Mouse (Mus musculus) adrenal gland, adult 18-20 months (tissue): Measurements from ENCODE around the gene Rnf150. TPM values are rescaled to one million over a fixed set of nuclear protein-coding genes. Genes with fewer than 3 reads are reported as not detected.
"Not testable (repeated sequence)": the region's sequence is repeated elsewhere in the genome, so short reads cannot be mapped to it uniquely, and the experiment has no call there.

Source experiments
- DNase-seq, 2 experiments: peaks; one replicate each; pipeline ENCODE4 v3.0.0; 2021 to 2022; ENCODE audit warnings: low spot score in 2 of 2
- total RNA-seq, 2 experiments: library from RNA; stranded (reverse); gene quantifications; 1 replicate in 1 of 2; 2 replicates in 1 of 2; pipeline ENCODE4 v1.2.3; 2021

Rnf150 gene
- total RNA-seq, 2 experiments from 2014 or later: 14.8 to 16.3 TPM

DNA sequence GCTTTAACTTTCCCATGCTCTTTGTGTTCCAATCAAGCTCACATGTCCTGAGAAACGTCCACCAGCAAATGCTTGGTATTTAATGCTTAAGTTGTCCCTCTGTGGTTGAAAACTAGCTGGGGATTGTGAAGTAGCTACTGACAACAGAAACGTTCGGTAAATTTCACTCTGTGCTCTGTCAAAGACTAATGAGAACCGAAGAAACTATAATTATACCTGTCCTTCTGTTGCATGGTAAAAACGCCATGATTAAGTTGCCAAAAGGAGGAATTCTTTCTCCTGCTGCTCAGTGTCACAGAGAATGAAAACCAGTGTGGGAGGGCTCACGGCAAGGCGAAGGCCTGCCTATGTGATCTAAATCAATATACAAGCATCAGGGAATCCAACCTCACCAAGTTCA, 204.8 kb downstream of the Rnf150 start:
- no peak for DNase-seq

DNA sequence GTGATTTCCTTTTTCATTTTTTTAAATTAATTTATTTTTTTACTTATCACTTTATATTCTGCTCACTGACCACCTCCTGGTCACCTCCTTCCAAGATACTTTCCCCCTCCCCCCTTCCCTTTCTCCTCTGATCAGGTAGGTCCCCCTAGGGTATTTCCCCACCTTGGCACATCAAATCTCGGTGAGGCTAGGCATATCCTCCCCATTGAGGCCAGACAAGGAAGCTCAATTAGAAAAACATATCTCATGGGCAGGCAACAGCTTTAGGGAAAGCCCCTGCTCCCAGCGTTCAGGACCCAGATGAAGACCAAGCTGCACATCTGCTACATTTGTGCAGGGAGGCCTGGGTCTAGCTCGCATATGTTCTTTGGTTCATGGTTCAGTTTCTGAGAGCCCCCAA, 211.1 kb downstream of the Rnf150 start:
- no peak for DNase-seq

- DNase-seq: no peak
Measured at GRCm38 (mm10) chr8:83076621-83077020, 213.5 kb downstream of the Rnf150 start.

- no peak for DNase-seq
Measured at GRCm38 (mm10) chr8:83077329-83077728, 214.2 kb downstream of the Rnf150 start.

- DNase-seq: no peak
Measured at GRCm38 (mm10) chr8:83078701-83079533, 215.8 kb downstream of the Rnf150 start.

GRCm38 (mm10) chr8:83079534-83079844, 216.3 kb downstream of the Rnf150 start:
- no peak for DNase-seq

GRCm38 (mm10) chr8:83081266-83081665, 218.1 kb downstream of the Rnf150 start:
- no peak for DNase-seq

- not testable (repeated sequence) for DNase-seq
Measured at GRCm38 (mm10) chr8:83081806-83082205, 218.7 kb downstream of the Rnf150 start.

DNA sequence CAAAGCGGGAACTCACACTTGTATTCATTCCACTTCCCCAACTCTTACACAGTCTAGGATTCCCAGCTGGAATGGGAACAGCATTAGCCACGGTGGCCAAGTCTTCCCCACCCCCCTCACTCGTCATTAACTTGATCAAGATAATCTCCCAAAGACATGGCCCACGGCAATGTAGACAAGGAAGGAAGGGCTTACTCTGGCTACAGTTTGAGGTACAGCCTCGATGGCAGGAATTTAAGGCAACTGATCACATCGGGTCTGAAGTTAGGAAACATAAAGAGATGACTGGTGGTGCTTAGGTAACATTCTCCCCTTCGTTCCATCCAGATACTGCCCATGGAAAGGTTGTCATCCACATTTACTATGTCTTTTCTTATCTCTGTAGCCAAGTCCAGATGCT, 219.1 kb downstream of the Rnf150 start:
- no peak for DNase-seq

DNA sequence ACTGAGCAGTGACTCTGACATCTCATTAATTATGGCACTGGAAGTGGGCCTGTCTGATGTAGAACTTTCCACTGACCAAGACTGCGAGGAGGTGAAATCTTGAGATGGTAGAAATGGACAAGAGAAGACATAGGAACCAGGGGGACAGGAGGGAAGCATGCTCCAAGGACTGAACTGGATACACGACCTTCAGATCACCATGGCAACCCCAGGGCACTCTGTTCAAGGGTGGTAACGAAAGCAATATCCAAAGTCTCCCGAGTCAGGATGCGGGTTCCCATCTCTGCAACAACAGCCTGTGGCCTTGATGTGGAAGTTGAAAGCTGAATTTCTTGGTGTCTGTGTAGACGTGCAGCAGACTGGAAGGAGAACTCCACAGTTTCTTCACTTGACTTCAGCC, 220.3 kb downstream of the Rnf150 start:
- DNase-seq: no peak

- no peak for DNase-seq
Measured at GRCm38 (mm10) chr8:83085581-83085980, 222.4 kb downstream of the Rnf150 start.

- DNase-seq: no peak
Measured at GRCm38 (mm10) chr8:83086625-83087024, 223.5 kb downstream of the Rnf150 start.

- no peak for DNase-seq
Measured at GRCm38 (mm10) chr8:83087604-83088003, 224.4 kb downstream of the Rnf150 start.

GRCm38 (mm10) chr8:83088156-83088555, 225.0 kb downstream of the Rnf150 start:
- DNase-seq: no peak

DNA sequence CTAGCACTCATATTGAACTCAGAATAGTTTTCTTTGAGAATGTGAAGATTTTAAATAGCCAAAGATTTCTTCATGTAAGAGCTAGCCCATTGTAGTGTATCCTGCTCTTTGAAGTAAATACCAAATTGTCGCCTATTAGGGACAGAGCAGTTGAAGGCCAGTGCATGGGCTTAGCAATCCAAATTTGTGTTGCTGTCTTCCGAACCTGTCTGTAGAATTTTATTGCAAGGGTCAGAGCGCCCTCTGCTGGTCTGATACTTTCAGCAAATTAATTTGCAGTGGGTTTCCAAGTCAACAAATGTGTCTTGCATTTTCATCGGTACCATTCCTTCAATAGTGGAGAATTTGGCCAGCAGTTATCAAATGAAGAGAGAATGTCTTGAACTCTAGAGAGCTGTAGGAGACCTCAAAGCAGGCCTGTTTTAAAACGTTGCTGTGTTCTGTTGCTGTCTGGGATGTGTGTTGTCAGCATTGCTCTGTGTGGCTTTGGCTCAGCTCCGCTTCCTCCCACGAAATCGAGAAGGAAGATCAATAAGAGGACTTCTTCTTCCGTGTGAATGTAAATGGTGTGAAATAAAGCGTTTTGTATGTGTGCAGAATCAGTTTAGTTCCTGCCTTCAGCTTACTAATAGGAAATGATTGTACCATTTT, 226.3 kb downstream of the Rnf150 start:
- peak; percentile 83 to 87 for DNase-seq

DNA sequence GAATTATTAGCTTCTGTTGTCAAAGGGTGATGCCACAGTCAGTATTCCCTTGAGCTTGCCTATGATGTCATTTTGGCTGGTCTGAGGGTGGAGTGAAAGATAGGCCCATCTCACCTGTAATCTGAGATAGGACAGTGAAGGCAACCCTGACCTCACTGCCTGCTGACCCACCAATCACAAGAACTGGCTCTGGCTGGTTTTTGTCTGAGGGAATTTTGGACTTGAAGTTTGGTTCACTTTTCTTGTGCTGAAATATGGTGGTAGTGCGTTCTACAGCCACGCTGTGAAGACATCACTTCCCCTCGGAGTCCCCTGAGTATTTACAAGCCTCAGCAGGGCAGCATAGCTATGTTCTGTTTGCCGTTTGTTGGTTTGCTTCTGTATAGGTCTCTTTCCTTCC, 227.3 kb downstream of the Rnf150 start:
- no peak for DNase-seq

DNA sequence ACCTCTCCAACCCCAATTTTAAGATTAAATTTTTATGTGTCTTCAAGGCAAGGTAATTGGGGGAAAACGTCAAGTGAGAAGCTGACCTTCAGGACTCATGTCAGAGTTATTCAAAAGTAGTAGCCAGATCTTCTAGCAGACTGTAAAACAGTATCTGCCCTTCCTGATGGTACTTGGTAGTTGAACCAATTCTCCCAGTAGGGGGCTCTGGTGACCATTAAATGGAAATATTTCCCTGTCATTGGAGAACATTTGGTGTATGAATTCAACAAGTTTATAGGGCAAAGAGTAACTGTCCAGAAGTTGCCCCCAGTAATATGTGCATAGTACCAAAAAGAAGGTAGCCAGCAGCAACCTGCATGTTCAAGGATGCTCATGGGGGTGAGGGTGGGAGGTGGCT, 236.9 kb downstream of the Rnf150 start:
- no peak for DNase-seq

- DNase-seq: no peak
Measured at GRCm38 (mm10) chr8:83102957-83103510, 239.9 kb downstream of the Rnf150 start.

DNA sequence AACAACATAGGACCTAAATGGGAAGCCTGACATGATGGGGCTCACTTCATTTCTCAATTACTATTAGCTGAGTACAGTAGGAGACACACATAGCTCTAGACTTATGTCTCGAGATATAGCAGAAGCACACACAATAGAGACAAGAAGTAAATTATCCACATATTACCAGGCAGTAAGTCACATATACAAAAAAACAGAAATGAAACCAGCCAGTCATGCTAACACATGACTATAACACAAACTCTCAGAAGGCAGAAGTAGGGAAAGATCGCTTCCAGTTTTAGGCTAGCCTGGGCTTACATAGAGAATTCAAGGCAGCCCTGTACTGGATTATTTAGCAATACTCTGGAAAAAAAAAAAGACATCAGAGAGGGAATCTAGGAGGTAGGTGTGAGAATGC, 240.8 kb downstream of the Rnf150 start:
- no peak for DNase-seq

GRCm38 (mm10) chr8:83109756-83110155, 246.6 kb downstream of the Rnf150 start:
- DNase-seq: no peak

- DNase-seq: no peak
Measured at GRCm38 (mm10) chr8:83110177-83110576, 247.0 kb downstream of the Rnf150 start.

GRCm38 (mm10) chr8:83135086-83135485, 271.9 kb downstream of the Rnf150 start:
- no peak for DNase-seq
